Mouse (Mus musculus): Measurements from ENCODE around the gene Msi2. TPM values are rescaled to one million over a fixed set of nuclear protein-coding genes. Genes with fewer than 3 reads are reported as not detected.
A peak's percentile ranks its signal among the peaks of the same experiment; 100 is the strongest.

Msi2 gene
- polyA plus RNA-seq, 1 experiment from 2014 or later = 3.9 TPM

DNA sequence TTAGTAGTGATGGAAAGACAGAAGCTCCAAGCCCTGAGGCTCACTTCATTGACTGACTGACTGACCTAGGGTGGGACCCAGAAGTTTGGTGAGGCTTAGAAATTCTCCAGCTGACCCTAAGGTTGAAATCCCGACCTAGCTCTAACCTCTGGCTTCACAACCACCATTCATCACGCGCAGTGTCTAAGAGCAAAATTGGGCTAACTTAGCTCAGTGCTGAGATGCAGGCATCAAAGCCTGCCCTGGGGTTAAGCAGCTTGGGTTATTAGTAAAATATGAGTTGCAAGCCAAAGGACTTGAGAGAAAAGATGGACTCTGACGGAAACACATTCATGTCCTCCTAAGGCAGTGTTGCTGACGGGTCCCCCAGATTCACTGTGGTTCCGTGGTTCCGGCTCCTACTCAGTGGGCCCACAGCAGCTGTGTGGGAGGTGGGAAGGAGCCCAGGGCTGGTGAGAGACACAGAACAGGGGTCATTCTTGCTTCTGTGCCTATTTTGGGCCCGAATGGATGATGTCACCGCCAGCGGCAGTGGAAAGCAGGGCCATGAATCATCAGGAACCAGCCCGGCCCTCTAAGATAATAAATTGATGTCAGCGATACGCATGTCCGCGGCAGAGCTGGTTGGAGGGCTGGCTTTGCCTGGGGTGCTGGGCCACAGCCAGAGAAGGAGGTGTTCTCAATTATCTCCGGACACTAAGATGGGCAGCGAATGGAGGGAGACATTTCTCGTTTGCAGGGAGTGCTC, 250.6 kb downstream of the Msi2 start:
- DNase-seq (no peak), ATAC-seq (ENCODE audit: low read depth) (no peak)
- no peak overlapping the region for H3K27ac ChIP-seq
- no peak overlapping the region for H3K4me2 ChIP-seq
- H3K9ac ChIP-seq = no peak overlapping the region
- no peaks in the 10 kb centered on the region for H3K9me3 ChIP-seq (replicated peaks)
- H3K4me1 ChIP-seq (replicated peaks) = peaks cover 19% of the 10 kb centered on the region
- no peaks in the 10 kb centered on the region for H3K27me3 ChIP-seq
- no peak overlapping the region for H3K4me3 ChIP-seq (replicated peaks)
- H3K36me3 ChIP-seq = no peaks in the 10 kb centered on the region
- 65% methylated on average over 18 of the region's 18 CpGs for WGBS (ENCODE audit: insufficient replicate concordance)

DNA sequence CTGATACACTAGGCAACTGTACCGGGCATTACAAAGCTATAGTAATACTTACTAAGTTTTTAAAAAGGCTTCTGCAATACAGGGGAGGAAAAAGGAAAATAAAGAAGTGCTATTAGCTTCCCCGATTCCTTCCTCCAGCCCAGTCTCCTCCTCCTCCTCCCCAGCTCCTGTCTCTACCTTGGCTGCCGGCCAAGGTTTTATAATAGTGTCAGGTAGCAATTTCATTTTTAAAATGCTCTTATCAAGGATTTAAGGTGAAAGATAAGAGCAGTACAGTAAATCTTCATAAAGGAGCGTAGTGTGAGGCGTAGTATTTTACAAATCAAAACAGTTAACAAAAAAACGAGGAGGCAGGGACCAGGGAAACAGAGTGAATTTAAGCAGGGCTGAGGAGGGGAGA, 254.4 kb downstream of the Msi2 start:
- Histone ChIP-seq H3K4me3 (replicated peaks) (no peak overlapping the region), H3K4me2 (no peak overlapping the region), H3K27ac (no peak overlapping the region), H3K4me1 (replicated peaks) (peaks cover 4% of the 10 kb centered on the region), H3K9ac (no peak overlapping the region), H3K27me3 (no peaks in the 10 kb centered on the region), H3K9me3 (replicated peaks) (no peaks in the 10 kb centered on the region), H3K36me3 (no peaks in the 10 kb centered on the region)
- no peak for ATAC-seq (ENCODE audit: low read depth)
- no peak for DNase-seq
- WGBS (ENCODE audit: insufficient replicate concordance) = 74% methylated on average over 6 of the region's 6 CpGs

DNA sequence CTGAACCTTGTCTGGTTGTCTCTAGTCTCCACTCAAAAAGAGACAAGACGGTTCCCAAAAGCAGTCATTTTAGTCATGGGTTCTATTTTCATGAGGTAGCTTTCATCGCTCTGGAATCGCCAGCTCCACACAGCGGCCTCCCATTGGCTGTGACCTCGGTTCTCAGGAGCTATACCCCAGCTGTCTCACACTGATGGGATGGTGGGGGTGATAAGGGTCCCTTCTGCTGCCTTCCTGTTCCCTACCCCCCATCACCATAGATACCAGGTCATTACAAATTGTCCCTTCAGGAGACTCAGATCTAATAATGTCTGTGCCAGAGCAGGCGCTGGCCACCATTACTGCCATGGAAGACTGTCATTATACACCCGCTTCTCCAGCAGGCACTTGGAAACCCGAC, 255.5 kb downstream of the Msi2 start:
- ATAC-seq (ENCODE audit: low read depth) (no peak), DNase-seq (no peak)
- Histone ChIP-seq H3K4me1 (replicated peaks) (peaks cover 4% of the 10 kb centered on the region), H3K9ac (no peak overlapping the region), H3K9me3 (replicated peaks) (no peaks in the 10 kb centered on the region), H3K4me2 (no peak overlapping the region), H3K27me3 (no peaks in the 10 kb centered on the region), H3K36me3 (no peaks in the 10 kb centered on the region), H3K4me3 (replicated peaks) (no peak overlapping the region), H3K27ac (no peak overlapping the region)
- WGBS (ENCODE audit: insufficient replicate concordance) = 81% methylated on average over 8 of the region's 8 CpGs

DNA sequence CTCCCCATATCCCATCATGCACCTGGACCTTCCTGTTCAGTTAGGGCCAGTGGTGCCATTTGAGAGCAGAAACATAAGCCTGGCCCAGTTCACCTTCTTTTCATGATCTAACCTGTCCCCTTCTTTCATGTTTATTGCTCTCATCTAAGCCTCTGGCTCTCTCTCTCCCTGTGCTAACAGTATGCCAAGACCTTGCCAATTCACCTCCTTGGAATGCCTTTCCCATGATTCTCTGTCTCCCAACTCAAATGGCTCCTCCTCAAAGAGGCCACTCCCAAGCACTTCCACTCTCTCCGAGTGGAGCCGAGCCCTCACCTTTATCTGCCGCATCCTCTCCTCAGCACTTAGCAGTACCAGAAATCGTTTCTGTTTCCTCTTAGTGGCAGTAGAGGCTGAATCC, 256.7 kb downstream of the Msi2 start:
- no peak overlapping the region for H3K27ac ChIP-seq

DNA sequence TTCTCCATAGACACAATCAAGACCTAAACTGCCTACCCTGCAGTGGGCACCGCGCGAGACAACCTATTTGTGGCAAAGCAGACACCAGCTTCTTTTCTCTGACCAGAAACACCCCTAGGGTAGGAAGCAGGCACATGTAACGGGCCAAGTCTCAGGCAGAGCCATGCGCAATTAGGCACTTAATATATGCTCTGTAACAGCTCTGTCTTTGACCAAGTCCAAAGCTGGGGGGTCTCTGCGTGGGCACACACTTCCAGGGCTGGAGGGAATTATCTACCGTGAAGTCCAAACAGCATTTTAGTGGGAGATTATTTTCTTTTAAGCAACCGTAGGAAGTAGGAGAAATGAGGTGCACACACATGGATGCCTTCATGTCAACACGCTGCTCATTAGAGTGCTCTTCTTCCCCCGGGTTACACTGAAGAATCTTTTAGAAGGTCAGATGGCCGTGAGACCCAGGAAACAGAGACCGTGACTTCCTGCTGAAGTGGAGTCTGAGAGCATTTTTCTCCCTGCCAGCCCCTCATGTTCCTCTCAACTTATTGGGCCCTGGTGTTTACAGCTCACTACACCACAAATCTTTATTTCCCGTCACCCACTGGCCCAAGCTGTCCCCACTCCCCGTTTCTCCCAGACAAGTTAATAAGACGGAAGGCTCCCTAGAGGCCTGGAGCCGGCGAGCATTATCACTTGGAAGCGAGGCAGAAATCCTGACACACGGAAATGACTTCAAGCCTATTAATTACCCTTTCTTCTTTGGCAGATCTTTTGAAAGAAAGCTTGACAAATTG, 258.2 kb downstream of the Msi2 start:
- Histone ChIP-seq H3K4me1 (replicated peaks) (peaks cover 23% of the 10 kb centered on the region), H3K27ac (no peak overlapping the region), H3K4me3 (replicated peaks) (no peak overlapping the region), H3K4me2 (no peak overlapping the region), H3K9me3 (replicated peaks) (no peaks in the 10 kb centered on the region), H3K36me3 (no peaks in the 10 kb centered on the region), H3K27me3 (no peaks in the 10 kb centered on the region), H3K9ac (no peak overlapping the region)
- DNase-seq (no peak), ATAC-seq (ENCODE audit: low read depth) (no peak)
- 69% methylated on average over 19 of the region's 19 CpGs for WGBS (ENCODE audit: insufficient replicate concordance)

More for the DNA sequence above, 256.7 kb downstream of the Msi2 start:
- ATAC-seq (ENCODE audit: low read depth) (no peak), DNase-seq (no peak)
- no peak overlapping the region for H3K4me2 ChIP-seq
- H3K36me3 ChIP-seq = no peaks in the 10 kb centered on the region
- H3K9me3 ChIP-seq (replicated peaks) = no peaks in the 10 kb centered on the region
- no peak overlapping the region for H3K4me3 ChIP-seq (replicated peaks)
- H3K27me3 ChIP-seq = no peaks in the 10 kb centered on the region
- no peak overlapping the region for H3K9ac ChIP-seq
- 72% methylated on average over 4 of the region's 4 CpGs for WGBS (ENCODE audit: insufficient replicate concordance)
- H3K4me1 ChIP-seq (replicated peaks) = peaks cover 12% of the 10 kb centered on the region

DNA sequence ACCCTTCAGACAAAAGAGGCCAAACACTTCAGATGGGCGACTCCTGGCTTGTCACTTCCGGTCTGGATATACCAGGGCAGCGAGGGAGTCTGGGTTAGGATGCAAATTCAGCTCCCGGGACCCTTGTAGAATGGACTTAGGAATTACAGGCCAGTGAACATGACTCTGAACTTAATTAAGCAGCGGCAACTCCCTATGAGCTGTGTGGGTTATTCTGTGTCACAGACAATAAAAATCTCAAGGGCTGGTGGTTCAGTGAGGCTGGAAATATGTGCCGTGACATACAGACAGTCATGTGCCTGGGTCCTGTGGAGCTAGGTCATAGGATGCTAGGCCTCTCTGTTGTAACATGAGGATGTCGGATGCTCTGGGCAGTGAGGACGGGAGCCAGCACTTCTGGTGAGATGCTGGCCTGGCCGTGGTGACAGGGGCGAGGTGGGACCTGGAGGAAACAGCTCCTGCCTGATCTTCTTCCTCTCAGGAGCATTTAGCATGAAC, 261.0 kb downstream of the Msi2 start:
- DNase-seq = no peak
- H3K9me3 ChIP-seq (replicated peaks) = no peaks in the 10 kb centered on the region
- no peak overlapping the region for H3K4me3 ChIP-seq (replicated peaks)
- H3K27me3 ChIP-seq = no peaks in the 10 kb centered on the region
- H3K36me3 ChIP-seq = no peaks in the 10 kb centered on the region
- H3K9ac ChIP-seq = no peak overlapping the region
- WGBS (ENCODE audit: insufficient replicate concordance) = 68% methylated on average over 10 of the region's 10 CpGs
- peaks cover 29% of the 10 kb centered on the region for H3K4me1 ChIP-seq (replicated peaks)
- H3K4me2 ChIP-seq = no peak overlapping the region
- ATAC-seq (ENCODE audit: low read depth) = no peak
- H3K27ac ChIP-seq = no peak overlapping the region

DNA sequence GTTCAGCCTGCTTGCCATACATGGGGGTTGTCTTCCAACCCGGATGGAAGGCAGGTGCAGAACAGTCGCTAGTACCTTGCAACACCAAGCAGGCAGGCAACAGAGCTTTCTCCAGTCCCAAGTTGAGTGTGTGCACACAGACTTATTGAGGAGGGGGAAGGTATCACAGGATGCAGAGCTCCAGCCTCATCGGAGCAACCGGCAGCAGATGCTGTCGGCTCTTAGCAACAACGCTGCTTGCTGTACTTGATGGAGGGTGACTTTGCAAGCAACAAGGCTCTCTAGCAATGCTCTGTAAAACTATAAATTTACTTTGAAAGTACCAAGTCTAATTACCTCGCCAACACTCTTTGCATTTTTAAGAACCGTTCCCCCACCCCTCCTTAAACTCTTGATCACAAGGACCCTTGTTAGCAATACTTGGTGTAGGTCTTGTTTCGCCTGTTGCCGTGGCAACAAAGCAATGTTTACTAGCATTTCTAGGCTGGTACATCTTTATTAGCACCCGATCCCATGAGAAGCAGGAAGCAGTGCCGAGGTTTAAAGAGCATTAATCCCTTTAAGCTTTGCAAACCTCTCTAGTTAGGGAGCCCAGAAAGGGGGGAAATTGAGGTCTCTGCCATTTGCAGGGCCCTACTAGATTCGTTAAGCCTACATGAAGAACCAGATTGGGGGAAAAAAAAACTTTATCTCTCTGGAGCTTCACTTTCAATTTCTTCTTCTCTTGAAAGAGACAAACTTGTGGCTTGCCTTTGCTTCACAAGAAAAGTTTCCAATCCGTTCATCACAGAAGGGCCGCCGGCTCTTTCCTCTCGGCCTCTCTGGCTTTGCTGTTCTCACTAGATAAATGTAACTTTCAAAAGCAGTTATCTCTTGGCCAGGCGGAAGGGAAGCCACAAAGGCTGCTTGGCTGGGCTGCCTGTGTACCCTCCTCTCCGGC, 263.2 kb downstream of the Msi2 start:
- peak overlapping the region; percentile 32; the same call in 1 of the 2 replicates for H3K4me2 ChIP-seq
- H3K9ac ChIP-seq = peak overlapping the region; percentile 6; the same call in 1 of the 2 replicates
- peak; percentile 33 for DNase-seq

DNA sequence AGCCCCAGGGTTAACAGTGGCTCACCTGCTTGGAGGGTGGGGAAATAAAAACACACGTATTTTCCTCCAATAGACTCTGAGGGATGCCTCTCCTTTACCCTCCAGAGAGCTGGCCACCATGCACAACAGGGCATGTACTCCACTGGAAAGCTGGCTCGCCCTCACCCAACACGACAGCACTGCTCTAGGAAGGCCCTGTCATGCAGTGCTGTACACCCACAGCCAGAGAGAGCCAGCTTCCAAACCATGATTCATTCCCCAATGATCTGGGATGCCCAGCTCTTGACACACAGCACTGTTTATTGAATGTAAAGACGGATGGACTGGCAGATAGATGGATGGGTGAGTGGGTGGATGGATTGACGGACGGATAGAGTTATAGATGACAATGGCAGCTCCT, 269.1 kb downstream of the Msi2 start:
- 70% methylated on average over 6 of the region's 6 CpGs for WGBS (ENCODE audit: insufficient replicate concordance)

More for the DNA sequence above, 263.2 kb downstream of the Msi2 start:
- 38% methylated on average over 19 of the region's 19 CpGs for WGBS (ENCODE audit: insufficient replicate concordance)
- no peak overlapping the region for H3K27ac ChIP-seq
- H3K9me3 ChIP-seq (replicated peaks) = no peaks in the 10 kb centered on the region
- peaks cover 25% of the 10 kb centered on the region for H3K4me1 ChIP-seq (replicated peaks)
- no peak overlapping the region for H3K4me3 ChIP-seq (replicated peaks)
- no peaks in the 10 kb centered on the region for H3K27me3 ChIP-seq
- peaks cover 2% of the 10 kb centered on the region; the same call in 1 of the 2 replicates for H3K36me3 ChIP-seq
- peak; percentile 59; the same call in 1 of the 2 replicates for ATAC-seq (ENCODE audit: low read depth)

DNA sequence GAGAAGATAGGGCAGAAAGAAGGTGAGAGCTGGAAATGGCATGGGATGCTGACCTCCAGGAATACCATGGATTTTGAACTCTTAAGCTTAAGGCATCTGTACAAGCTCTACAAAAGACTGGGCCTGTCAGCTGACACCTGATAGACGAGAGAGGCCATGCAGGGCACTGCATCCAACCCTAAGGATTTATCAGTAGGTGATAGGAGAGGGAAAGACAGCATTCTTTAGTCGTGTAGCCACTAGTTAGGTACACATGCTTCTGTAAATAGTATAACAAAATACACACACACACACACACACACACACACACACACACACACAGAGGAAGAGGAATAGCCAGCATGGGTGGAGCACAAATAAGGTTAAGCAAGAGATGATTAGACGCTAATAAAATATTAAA, 269.7 kb downstream of the Msi2 start:
- Histone ChIP-seq H3K27ac (no peak overlapping the region), H3K9me3 (replicated peaks) (no peaks in the 10 kb centered on the region), H3K36me3 (peaks cover 11% of the 10 kb centered on the region), H3K9ac (no peak overlapping the region), H3K4me3 (replicated peaks) (no peak overlapping the region), H3K4me1 (replicated peaks) (no peaks in the 10 kb centered on the region), H3K4me2 (no peak overlapping the region), H3K27me3 (no peaks in the 10 kb centered on the region)
- ATAC-seq (ENCODE audit: low read depth) = no peak
- DNase-seq = no peak
- 40% methylated on average over 3 of the region's 3 CpGs for WGBS (ENCODE audit: insufficient replicate concordance)

More for the DNA sequence above, 269.1 kb downstream of the Msi2 start:
- no peak overlapping the region for H3K4me3 ChIP-seq (replicated peaks)
- no peak overlapping the region for H3K9ac ChIP-seq
- DNase-seq = no peak
- H3K4me1 ChIP-seq (replicated peaks) = no peaks in the 10 kb centered on the region
- no peaks in the 10 kb centered on the region for H3K9me3 ChIP-seq (replicated peaks)
- H3K27ac ChIP-seq = no peak overlapping the region
- no peak for ATAC-seq (ENCODE audit: low read depth)
- peaks cover 5% of the 10 kb centered on the region for H3K36me3 ChIP-seq
- no peaks in the 10 kb centered on the region for H3K27me3 ChIP-seq
- no peak overlapping the region for H3K4me2 ChIP-seq

DNA sequence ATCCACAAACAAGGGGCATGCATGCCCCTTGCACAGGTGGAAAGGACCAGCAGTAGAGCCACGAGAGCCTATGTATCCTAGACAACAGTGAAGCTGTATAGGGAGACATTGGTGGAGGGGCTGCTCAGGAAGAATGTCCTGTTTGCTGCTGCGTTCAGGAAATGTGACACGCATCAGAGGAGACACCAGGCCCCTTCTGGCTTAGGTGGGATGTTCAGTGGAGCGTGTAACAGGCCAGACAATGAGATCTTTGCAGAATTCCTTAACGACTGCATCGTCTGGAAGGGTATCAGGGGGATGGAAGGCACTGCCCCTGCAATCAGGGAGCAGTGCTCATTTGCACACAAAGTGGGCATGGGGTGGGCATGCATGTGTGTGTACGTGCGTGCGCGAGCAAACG, 271.0 kb downstream of the Msi2 start:
- Histone ChIP-seq H3K9me3 (replicated peaks) (no peaks in the 10 kb centered on the region), H3K4me2 (no peak overlapping the region), H3K27me3 (no peaks in the 10 kb centered on the region), H3K4me3 (replicated peaks) (no peak overlapping the region), H3K36me3 (peaks cover 11% of the 10 kb centered on the region), H3K27ac (no peak overlapping the region), H3K4me1 (replicated peaks) (no peaks in the 10 kb centered on the region), H3K9ac (no peak overlapping the region)
- DNase-seq = no peak
- WGBS (ENCODE audit: insufficient replicate concordance) = 86% methylated on average over 11 of the region's 11 CpGs
- ATAC-seq (ENCODE audit: low read depth) = no peak

DNA sequence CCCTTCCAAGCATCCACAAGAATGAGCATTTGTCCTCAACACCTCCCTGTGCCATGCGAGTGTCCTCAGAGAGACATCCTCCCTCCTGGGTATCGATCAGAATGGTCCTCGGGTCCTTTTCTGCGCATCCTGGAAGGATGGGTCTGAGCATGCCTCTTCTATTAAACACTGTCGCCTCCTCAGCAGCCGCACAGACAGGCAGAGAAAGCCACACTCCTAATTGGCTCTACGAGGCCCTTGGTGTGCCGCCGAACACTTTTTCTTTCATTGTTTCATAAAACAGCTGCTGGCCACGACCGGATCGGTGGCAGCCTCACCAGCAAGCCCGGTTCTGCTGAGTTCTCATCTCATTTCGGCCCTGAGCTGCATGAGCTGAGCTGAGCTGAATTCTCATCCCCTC, 274.4 kb downstream of the Msi2 start:
- Histone ChIP-seq H3K36me3 (peaks cover 6% of the 10 kb centered on the region; the same call in 1 of the 2 replicates), H3K4me3 (replicated peaks) (no peak overlapping the region), H3K9me3 (replicated peaks) (no peaks in the 10 kb centered on the region), H3K27ac (no peak overlapping the region), H3K4me2 (no peak overlapping the region), H3K4me1 (replicated peaks) (no peaks in the 10 kb centered on the region), H3K27me3 (no peaks in the 10 kb centered on the region), H3K9ac (no peak overlapping the region)
- DNase-seq = no peak
- WGBS (ENCODE audit: insufficient replicate concordance) = 89% methylated on average over 14 of the region's 14 CpGs
- ATAC-seq (ENCODE audit: low read depth) = no peak
